Mouse (Mus musculus) heart, adult 2 months (tissue): ENCODE measurements around the gene 1700123O20Rik.

Experiments used
- CTCF ChIP-seq: fragments of 200-600 bp; IDR thresholded peaks from 2 replicates; pipeline ENCODE4 v1.8.1; 2022; ENCODE audit warnings: antibody characterized with exemption, mild to moderate bottlenecking, moderate library complexity
- POLR2A ChIP-seq: fragments of 200-500 bp; IDR thresholded peaks from 2 replicates; pipeline ENCODE4 v1.6.1; 2011; ENCODE audit warnings: mild to moderate bottlenecking, low read depth, low read length, control low read depth; ENCODE audit not compliant: insufficient read depth

- TF ChIP-seq CTCF = no peak
- TF ChIP-seq POLR2A = no peak
Observed at GRCm38 (mm10) chr14:54720654-54721350, 34.8 kb downstream of the 1700123O20Rik start.
